Mouse (Mus musculus) left cerebral cortex, adult 11 months (tissue): ENCODE results near the gene Tbc1d12.

ENCODE experiments used
- DNase-seq: peaks from one replicate; pipeline ENCODE4 v3.0.0; 2022; ENCODE audit warnings: low spot score

Tbc1d12 gene

GRCm38 (mm10) chr19:38914926-38915325 lies 78.5 kb downstream of the Tbc1d12 start:
- DNase-seq = no peak

GRCm38 (mm10) chr19:38915677-38916076 lies 79.3 kb downstream of the Tbc1d12 start:
- no peak for DNase-seq

- DNase-seq = no peak
Measured at GRCm38 (mm10) chr19:38928481-38929158, 92.2 kb downstream of the Tbc1d12 start.

GRCm38 (mm10) chr19:38929471-38930251 lies 93.3 kb downstream of the Tbc1d12 start:
- DNase-seq = no peak

- no peak for DNase-seq
Measured at GRCm38 (mm10) chr19:38930252-38930787, 93.9 kb downstream of the Tbc1d12 start.

- peak; percentile 47 for DNase-seq
Measured at GRCm38 (mm10) chr19:38930788-38931565, 94.6 kb downstream of the Tbc1d12 start, which contains the start of gene Hells. Hells (plus strand) TSS chr19:38930915.

- no peak for DNase-seq
Measured at GRCm38 (mm10) chr19:38931566-38931890, 95.1 kb downstream of the Tbc1d12 start.

- DNase-seq = no peak
Measured at GRCm38 (mm10) chr19:38944590-38945307, 108.4 kb downstream of the Tbc1d12 start.
